Mouse (Mus musculus): ENCODE data around the gene Dpf2.

Dpf2 gene

GRCm38 (mm10) chr19:5937095-5937835 is 24.5 kb upstream of the Dpf2 start:
- no peak for DNase-seq (ENCODE audit: low read depth, low spot score)

- DNase-seq (ENCODE audit: low read depth, low spot score) = no peak
These were observed 22.9 kb upstream of the Dpf2 start for GRCm38 (mm10) chr19:5935691-5936090.

- no peak for DNase-seq (ENCODE audit: low read depth, low spot score)
These were observed 22.5 kb upstream of the Dpf2 start for GRCm38 (mm10) chr19:5935266-5935665.

GRCm38 (mm10) chr19:5929634-5930596 is 17.1 kb upstream of the Dpf2 start:
- DNase-seq (ENCODE audit: low read depth, low spot score) = no peak

GRCm38 (mm10) chr19:5928546-5928945 is 15.7 kb upstream of the Dpf2 start:
- DNase-seq (ENCODE audit: low read depth, low spot score) = no peak

- DNase-seq (ENCODE audit: low read depth, low spot score) = no peak
These were observed 15.3 kb upstream of the Dpf2 start for GRCm38 (mm10) chr19:5928104-5928503.

- no peak for DNase-seq (ENCODE audit: low read depth, low spot score)
These were observed 14.7 kb upstream of the Dpf2 start for GRCm38 (mm10) chr19:5927532-5927931.

GRCm38 (mm10) chr19:5927026-5927425 is 14.2 kb upstream of the Dpf2 start:
- DNase-seq (ENCODE audit: low read depth, low spot score) = no peak

- no peak for DNase-seq (ENCODE audit: low read depth, low spot score)
These were observed 12.6 kb upstream of the Dpf2 start for GRCm38 (mm10) chr19:5925311-5925855.

GRCm38 (mm10) chr19:5924713-5925093 is 11.9 kb upstream of the Dpf2 start, which contains the start of gene Cdc42ep2:
TSS of gene Cdc42ep2 (minus strand) at chr19:5924816.
- peak; percentile 94 for DNase-seq (ENCODE audit: low read depth, low spot score)

GRCm38 (mm10) chr19:5923990-5924712 is 11.3 kb upstream of the Dpf2 start:
- DNase-seq (ENCODE audit: low read depth, low spot score) = peak; percentile 75

- no peak for DNase-seq (ENCODE audit: low read depth, low spot score)
These were observed 10.2 kb upstream of the Dpf2 start for GRCm38 (mm10) chr19:5922963-5923362.

- peak; percentile 67 for DNase-seq (ENCODE audit: low read depth, low spot score)
These were observed 9.5 kb upstream of the Dpf2 start for GRCm38 (mm10) chr19:5922119-5922942.

- peak; percentile 50 for DNase-seq (ENCODE audit: low read depth, low spot score)
These were observed 8.9 kb upstream of the Dpf2 start for GRCm38 (mm10) chr19:5921715-5922114.

- DNase-seq (ENCODE audit: low read depth, low spot score) = peak; percentile 99
These were observed 455 bp downstream of the Dpf2 start for GRCm38 (mm10) chr19:5912103-5913006.

GRCm38 (mm10) chr19:5911430-5912102 is 1.2 kb downstream of the Dpf2 start:
- DNase-seq (ENCODE audit: low read depth, low spot score) = no peak

GRCm38 (mm10) chr19:5910221-5910620 is 2.6 kb downstream of the Dpf2 start:
- no peak for DNase-seq (ENCODE audit: low read depth, low spot score)

GRCm38 (mm10) chr19:5907275-5907674 is 5.5 kb downstream of the Dpf2 start:
- DNase-seq (ENCODE audit: low read depth, low spot score) = no peak
